Mouse (Mus musculus): ENCODE measurements around the gene Spink2.

GRCm38 (mm10) chr5:77193951-77194350 is 17.3 kb downstream of the Spink2 start:
- TF ChIP-seq CTCF (IDR thresholded peaks at IDR 0.05; ENCODE audit: borderline replicate concordance, extremely low read depth, insufficient read depth, insufficient read length) (peak; percentile 49; the same call in 1 of the 2 replicates), POLR2A (IDR thresholded peaks at IDR 0.05; ENCODE audit: borderline replicate concordance, extremely low read depth, insufficient read depth, insufficient read length, poor library complexity, severe bottlenecking) (no peak)
